Mouse (Mus musculus) megakaryocyte, embryonic 14.5 days (primary cell): ENCODE data around the gene Gm20388. TPM values are rescaled to one million over a fixed set of nuclear protein-coding genes. Genes with fewer than 3 reads are reported as not detected.

Experiments
- H3K27me3 ChIP-seq: replicated peaks from 2 replicates; pipeline ENCODE3; 2012; ENCODE audit warnings: inconsistent platforms
- H3K36me3 ChIP-seq: replicated peaks from 2 replicates; pipeline ENCODE3; 2012; ENCODE audit warnings: low read length, inconsistent platforms, mixed read lengths
- H3K4me1 ChIP-seq: 2 replicates; pipeline ENCODE4 v1.6.1; 2012; ENCODE audit warnings: inconsistent platforms
- H3K4me3 ChIP-seq: replicated peaks from 2 replicates; pipeline ENCODE3; 2012; ENCODE audit warnings: moderate library complexity, mild to moderate bottlenecking, inconsistent platforms
- H3K9me3 ChIP-seq: 2 replicates; pipeline ENCODE4 v1.6.1; 2012; ENCODE audit warnings: inconsistent platforms
- FLI1 ChIP-seq: IDR thresholded peaks from 2 replicates; pipeline ENCODE4 v1.6.1; 2012; ENCODE audit warnings: low read length, inconsistent platforms, mixed read lengths
- GATA1 ChIP-seq: IDR thresholded peaks from 3 replicates; pipeline ENCODE4 v1.6.1; 2012; ENCODE audit warnings: mixed read lengths, low read length, inconsistent platforms, borderline replicate concordance
- polyA plus RNA-seq: library from polyadenylated mRNA; stranded (reverse); fragments of >175 nt; gene quantifications from 2 replicates; pipeline ENCODE4 v1.2.3, GENCODE M21; 2012; ENCODE audit warnings: low replicate concordance; ENCODE audit not compliant: insufficient read depth

Gm20388 gene
- polyA plus RNA-seq, 1 experiment: 111 TPM

DNA sequence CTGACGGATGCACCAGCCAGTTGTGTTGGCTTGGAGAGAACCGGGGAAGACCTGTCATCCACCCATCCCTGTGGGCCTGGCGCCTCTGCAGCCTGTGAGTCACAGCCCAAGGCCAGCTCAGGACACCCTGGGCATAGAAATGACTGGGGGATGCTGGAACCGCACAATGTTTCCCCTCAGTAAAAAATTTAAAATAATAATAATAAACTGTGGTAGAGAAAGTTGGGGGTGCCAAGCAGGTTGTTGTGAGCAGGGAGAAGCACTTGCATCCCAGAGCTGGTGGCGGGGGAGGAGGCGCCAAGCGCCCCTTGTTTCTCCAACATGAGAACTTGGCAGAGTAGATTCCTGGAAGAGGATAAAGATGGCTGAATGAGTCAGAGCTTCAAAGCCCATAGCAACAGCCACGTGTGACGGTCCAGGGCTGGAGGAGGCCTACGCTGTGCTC, 1534.4 kb downstream of the Gm20388 start:
- Histone ChIP-seq H3K4me1 (no peaks in the 10 kb centered on the region), H3K27me3 (peaks cover 54% of the 10 kb centered on the region), H3K4me3 (no peak overlapping the region), H3K9me3 (no peaks in the 10 kb centered on the region), H3K36me3 (no peaks in the 10 kb centered on the region)
- TF ChIP-seq FLI1 (no peak), GATA1 (no peak)

DNA sequence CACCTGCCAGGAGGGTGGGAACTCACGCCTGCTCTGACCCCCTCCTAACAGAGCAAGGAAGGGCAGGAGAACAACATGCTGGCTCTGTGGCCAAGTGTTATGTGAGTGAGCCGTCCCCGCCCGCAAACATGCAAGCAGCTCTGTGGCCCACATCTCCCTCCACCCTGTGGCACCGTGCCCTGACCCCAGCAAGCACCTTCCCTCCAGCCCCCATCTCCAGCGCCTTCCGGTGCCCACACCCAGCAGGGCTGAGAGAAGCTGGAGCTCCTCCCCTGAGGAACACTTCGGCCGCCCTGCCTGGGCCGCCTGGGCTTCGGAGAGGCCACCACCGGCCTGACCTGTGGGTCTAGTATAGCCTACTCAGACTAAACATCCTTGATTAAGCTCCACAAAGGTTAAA, 1535.5 kb downstream of the Gm20388 start:
- Histone ChIP-seq H3K27me3 (peaks cover 52% of the 10 kb centered on the region), H3K4me3 (no peak overlapping the region), H3K4me1 (no peaks in the 10 kb centered on the region), H3K36me3 (no peaks in the 10 kb centered on the region), H3K9me3 (no peaks in the 10 kb centered on the region)
- no peak for TF ChIP-seq FLI1
- TF ChIP-seq GATA1: no peak

DNA sequence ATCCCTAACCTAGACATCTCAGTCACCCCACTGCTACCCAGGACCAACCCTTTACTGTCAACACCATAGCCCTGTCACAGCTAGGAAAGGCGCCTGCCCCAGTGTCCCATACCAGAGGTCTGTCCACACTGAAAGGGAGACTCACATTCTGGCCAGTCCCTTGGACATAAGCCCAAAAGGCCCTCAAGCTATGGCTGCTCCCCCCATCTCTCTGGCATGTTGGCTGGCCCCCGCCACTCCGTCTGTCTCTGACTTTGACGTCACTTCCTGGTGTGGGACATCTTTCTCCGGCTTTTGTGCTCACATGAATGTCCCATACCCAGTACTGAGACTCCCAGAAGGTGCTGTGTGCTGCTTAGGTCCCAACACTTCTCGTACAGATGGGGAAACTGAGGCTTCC, 1536.2 kb downstream of the Gm20388 start:
- Histone ChIP-seq H3K9me3 (no peaks in the 10 kb centered on the region), H3K36me3 (no peaks in the 10 kb centered on the region), H3K4me1 (peaks cover 5% of the 10 kb centered on the region; the same call in 1 of the 2 replicates), H3K27me3 (peaks cover 57% of the 10 kb centered on the region), H3K4me3 (no peak overlapping the region)
- TF ChIP-seq FLI1: no peak
- TF ChIP-seq GATA1: no peak

DNA sequence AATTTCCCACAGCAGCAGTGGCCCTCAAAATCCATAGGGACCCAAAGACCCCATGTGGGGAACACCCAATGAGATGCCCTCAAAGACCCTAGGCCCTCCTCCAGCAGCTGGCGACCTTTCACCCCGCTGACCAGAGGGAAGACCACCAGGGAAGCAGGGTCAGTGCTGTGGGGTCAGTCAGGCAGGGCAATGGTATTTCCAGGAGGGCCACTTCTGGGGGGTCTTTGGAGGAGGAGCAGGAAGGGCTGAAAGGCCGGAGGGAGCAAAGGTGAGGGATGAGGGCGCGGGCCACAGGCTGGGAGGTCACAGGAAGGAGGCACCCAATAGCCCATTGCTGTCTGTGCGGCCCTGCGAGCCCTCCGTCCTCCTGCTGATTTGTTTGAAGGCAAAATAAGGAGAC, 1539.6 kb downstream of the Gm20388 start:
- H3K27me3 ChIP-seq: peaks cover 60% of the 10 kb centered on the region
- H3K9me3 ChIP-seq: no peaks in the 10 kb centered on the region

DNA sequence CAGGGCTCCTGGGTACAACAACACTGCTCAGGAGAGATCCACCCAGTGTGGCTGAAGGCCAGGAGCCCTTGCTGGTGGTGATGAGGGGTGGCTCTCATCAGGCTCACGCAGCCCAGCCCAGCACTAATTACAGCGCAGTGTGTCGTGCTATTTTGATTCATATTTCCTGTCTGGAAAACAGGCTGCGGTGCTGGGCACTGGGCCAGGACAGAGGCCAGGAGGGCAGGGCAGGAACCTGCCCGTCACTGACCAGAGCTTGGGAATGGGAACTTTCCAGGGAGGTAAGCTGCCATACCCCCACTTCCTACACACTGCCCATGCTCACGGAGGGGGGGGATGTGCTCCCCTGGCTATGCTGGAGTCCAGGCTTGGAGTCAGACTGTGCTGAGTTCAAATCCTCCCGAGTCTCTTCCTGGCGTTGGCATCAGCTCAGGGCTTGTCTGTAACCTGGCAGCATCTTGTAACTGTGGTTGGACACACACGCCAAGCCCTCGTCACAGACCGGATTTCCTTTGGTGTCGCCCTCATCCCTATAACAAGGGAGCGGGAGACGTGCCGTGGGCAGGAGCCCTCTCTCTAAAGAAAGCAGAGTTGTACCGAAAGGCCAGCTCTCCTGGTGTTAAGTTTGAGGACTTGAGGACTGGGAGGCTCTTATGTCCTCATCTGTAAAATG, 1540.9 kb downstream of the Gm20388 start:
- H3K27me3 ChIP-seq: peaks cover 52% of the 10 kb centered on the region
- H3K9me3 ChIP-seq: no peaks in the 10 kb centered on the region

More for the DNA sequence above, 1539.6 kb downstream of the Gm20388 start:
- Histone ChIP-seq H3K36me3 (no peaks in the 10 kb centered on the region), H3K4me3 (no peak overlapping the region), H3K4me1 (peaks cover 5% of the 10 kb centered on the region; the same call in 1 of the 2 replicates)
- TF ChIP-seq GATA1: no peak
- TF ChIP-seq FLI1: no peak

DNA sequence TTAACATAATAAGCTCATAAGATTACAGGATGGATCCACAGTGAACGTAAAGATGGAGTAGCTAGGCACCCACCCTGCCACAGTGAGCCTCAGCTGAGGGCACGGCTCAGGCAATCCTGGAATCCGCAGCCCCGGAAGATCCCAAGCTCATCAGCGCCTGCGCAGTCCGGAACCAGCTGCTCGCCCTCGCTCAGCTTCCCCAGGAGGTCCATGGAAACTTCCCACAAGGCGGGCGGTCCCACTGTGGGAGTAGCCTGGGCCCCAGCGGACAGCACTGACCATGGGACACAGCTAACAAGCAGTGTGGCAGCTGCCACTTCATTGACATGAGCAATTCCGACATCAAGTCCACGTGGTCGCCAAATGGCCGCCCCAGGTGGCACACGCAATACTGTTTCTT, 1544.1 kb downstream of the Gm20388 start:
- Histone ChIP-seq H3K4me3 (no peak overlapping the region), H3K36me3 (no peaks in the 10 kb centered on the region), H3K27me3 (peaks cover 35% of the 10 kb centered on the region), H3K4me1 (peaks cover 5% of the 10 kb centered on the region; the same call in 1 of the 2 replicates), H3K9me3 (no peaks in the 10 kb centered on the region)
- no peak for TF ChIP-seq FLI1
- TF ChIP-seq GATA1: no peak

More for the DNA sequence above, 1540.9 kb downstream of the Gm20388 start:
- TF ChIP-seq FLI1 (no peak), GATA1 (no peak)
- peaks cover 5% of the 10 kb centered on the region; the same call in 1 of the 2 replicates for H3K4me1 ChIP-seq
- H3K4me3 ChIP-seq: no peak overlapping the region
- no peaks in the 10 kb centered on the region for H3K36me3 ChIP-seq

DNA sequence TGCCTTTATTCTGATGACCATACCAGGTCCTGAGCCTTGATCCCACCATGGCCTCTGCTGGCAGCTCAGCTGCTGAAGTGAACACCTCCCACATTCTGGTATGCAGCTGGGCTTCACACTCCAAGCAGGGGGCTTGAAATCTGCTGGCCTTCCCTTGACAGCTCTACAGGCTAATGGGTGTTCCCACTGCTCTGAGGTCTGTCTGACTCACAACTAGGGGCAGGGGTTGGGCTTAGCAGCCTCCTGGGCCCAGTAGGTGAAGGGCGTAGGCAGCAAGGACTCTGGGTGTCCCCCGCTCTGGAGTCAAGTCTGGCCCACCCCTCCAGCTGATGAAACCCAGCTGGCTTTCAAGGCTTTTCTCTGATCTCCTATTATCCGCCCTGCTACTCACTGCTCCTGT, 1550.6 kb downstream of the Gm20388 start:
- Histone ChIP-seq H3K9me3 (peaks cover 6% of the 10 kb centered on the region), H3K27me3 (peaks cover 23% of the 10 kb centered on the region), H3K4me3 (no peak overlapping the region), H3K36me3 (no peaks in the 10 kb centered on the region), H3K4me1 (no peaks in the 10 kb centered on the region; the same call in 1 of the 2 replicates)
- TF ChIP-seq FLI1 (no peak), GATA1 (no peak)

DNA sequence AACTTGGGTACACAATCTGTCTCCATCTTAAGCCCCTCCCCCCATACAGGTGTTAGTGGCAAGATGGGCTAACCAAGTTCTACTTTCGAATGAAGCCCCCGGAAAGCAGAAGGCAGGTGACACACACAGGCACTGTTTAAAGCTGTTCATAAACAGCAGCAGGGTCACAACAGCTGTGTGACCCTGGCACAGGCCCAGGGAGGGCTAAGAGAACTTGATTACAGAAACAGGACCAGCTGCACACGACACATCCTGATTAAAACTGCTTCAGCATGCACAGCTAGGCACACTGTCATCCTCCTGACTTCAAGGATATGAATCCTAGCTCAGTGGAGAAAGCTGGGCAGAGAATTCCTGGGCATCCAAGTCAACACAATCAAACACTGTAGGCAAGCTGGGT, 1551.5 kb downstream of the Gm20388 start:
- peaks cover 4% of the 10 kb centered on the region; the same call in 1 of the 2 replicates for H3K4me1 ChIP-seq
- peaks cover 23% of the 10 kb centered on the region for H3K27me3 ChIP-seq
- no peaks in the 10 kb centered on the region for H3K36me3 ChIP-seq
- TF ChIP-seq GATA1: no peak
- TF ChIP-seq FLI1: no peak
- H3K4me3 ChIP-seq: no peak overlapping the region
- peaks cover 15% of the 10 kb centered on the region for H3K9me3 ChIP-seq

DNA sequence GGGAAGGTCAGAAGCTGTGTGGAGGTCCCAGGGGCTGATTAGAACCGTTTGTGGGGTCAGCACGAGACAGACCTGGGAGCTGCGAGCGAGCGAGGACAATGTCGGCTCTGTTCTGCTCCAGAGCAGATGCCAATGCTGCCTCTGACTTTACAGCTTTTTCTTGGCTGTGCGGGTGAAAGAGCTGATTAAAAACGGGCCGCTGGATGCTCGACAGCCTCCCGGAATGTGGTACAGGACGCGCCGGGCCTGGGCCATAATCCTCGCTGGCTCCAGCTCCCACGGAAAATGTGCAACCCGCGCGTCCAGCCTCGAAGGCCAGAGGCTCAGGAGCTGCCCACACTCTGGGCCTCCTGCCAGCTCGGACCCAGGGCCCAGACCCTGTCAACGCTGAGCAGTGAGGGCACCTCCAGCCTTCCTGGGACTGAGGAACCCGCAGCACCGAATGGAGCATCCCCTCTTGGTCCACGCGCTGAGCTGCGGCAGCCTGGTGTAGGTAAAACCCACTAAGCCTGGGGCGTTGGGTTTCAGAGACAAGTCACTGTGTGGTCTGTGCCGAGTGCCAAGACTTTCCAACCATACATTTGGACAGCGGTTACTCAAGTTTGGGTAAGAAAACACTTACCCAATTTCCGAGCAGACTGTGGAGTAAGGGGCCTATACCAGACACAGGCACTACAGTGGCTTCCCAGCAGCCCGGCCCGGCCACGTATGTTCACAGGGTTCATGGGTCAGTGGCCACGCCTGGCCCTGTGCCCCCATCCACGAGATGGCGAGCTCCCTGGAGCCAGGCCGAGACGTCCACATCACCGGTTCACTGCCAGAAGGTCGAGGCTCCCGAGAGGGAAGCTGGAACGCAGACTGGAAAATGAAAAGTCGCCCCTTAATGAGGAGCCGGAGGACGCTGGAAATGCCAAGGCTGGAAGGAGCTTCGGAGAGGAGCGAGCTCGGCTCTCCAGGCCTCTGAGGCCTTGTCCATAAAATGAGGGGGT, 1557.7 kb downstream of the Gm20388 start:
- Histone ChIP-seq H3K4me3 (no peak overlapping the region), H3K9me3 (peaks cover 19% of the 10 kb centered on the region)
- no peak for TF ChIP-seq FLI1
- no peak for TF ChIP-seq GATA1

More for the DNA sequence above, 1557.7 kb downstream of the Gm20388 start:
- Histone ChIP-seq H3K4me1 (peaks cover 4% of the 10 kb centered on the region; the same call in 1 of the 2 replicates), H3K27me3 (peaks cover 20% of the 10 kb centered on the region), H3K36me3 (no peaks in the 10 kb centered on the region)
